Mouse (Mus musculus): ENCODE measurements around the gene Arl16. TPM values are rescaled to one million over a fixed set of nuclear protein-coding genes. Genes with fewer than 3 reads are reported as not detected.

The Arl16 gene
- polyA plus RNA-seq, 1 experiment: not detected

DNA sequence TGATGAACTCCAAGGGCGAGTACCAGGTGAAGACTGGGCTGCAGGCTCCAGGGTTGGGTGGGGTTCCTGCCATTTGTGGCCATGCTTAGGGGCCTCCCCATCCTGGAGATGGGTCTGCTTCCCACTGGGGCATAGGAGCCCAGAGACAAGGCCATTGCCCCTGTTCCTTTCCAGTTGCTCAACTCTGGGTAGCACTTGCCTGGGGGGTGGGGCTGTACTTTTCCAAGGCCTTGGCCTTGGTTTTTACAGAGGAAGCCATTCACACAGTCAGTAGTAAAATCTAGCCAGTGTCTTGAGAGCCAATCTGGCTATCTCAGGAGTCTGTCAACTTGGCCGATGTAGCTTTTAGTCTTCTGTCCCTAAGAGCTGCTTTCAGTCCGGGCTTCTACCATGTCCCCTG is 30.0 kb upstream of the Arl16 start:
- 88% methylated on average over 3 of the region's 3 CpGs for WGBS
- H3K4me3 ChIP-seq (ENCODE audit: insufficient read depth, low read depth, low read length): no peak overlapping the region
- TF ChIP-seq POLR2A (IDR thresholded peaks at IDR 0.05; ENCODE audit: insufficient read depth, low read depth, low read length) (no peak), CTCF (IDR thresholded peaks at IDR 0.05; ENCODE audit: insufficient read depth, low read depth, low read length) (no peak)
- peaks cover 3% of the 10 kb centered on the region; the same call in 1 of the 2 replicates for H3K4me1 ChIP-seq (ENCODE audit: control insufficient read depth, insufficient read depth, low read length)
- no peak overlapping the region for H3K27ac ChIP-seq (ENCODE audit: insufficient read depth, low read depth, low read length)

DNA sequence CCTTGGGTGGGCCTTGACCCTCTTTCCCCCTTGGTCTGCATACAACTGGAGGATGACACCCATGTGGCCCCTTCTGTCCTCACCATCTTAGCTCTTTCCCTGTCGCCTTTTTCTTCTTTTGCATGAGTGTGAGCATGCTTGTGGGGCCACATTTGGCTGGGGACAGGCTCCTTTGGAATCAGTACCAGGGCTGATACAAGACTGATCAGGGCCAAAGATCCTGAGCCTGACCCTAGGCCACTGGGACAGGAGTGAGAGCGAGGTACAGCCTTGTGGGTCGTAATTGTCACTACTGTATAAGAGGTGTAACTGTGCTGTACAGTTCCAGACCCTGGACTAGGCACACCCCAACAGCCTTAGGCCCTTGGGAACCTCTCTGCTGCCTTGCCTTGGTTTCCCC is 26.5 kb upstream of the Arl16 start:
- WGBS: 86% methylated on average over 3 of the region's 3 CpGs
- Histone ChIP-seq H3K4me1 (ENCODE audit: control insufficient read depth, insufficient read depth, low read length) (peaks cover 17% of the 10 kb centered on the region), H3K4me3 (ENCODE audit: insufficient read depth, low read depth, low read length) (no peak overlapping the region), H3K27ac (ENCODE audit: insufficient read depth, low read depth, low read length) (no peak overlapping the region)
- TF ChIP-seq CTCF (IDR thresholded peaks at IDR 0.05; ENCODE audit: insufficient read depth, low read depth, low read length) (no peak), POLR2A (IDR thresholded peaks at IDR 0.05; ENCODE audit: insufficient read depth, low read depth, low read length) (no peak)

DNA sequence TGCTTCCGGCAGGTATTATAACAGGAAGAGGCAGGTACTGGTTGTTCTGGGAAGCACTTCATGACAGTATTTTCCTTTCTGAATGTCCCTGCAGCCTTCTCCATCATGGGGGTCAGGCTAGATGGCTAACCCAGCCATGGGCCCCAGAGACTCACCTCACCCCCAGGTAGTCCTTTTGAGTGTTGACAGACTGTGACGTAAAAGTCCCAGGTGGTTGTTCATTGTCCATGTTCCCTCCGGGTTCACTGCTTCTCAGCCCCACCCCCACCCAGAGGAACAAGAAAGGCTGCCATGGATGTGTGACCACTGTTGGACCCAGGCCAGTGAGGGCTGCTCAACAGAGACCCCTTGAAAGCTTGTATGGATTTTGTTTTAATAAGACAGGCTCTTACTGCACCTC is 25.9 kb upstream of the Arl16 start:
- 42% methylated on average over 3 of the region's 3 CpGs for WGBS
- Histone ChIP-seq H3K27ac (ENCODE audit: insufficient read depth, low read depth, low read length) (no peak overlapping the region), H3K4me3 (ENCODE audit: insufficient read depth, low read depth, low read length) (no peak overlapping the region), H3K4me1 (ENCODE audit: control insufficient read depth, insufficient read depth, low read length) (peaks cover 17% of the 10 kb centered on the region)
- TF ChIP-seq POLR2A (IDR thresholded peaks at IDR 0.05; ENCODE audit: insufficient read depth, low read depth, low read length) (no peak), CTCF (IDR thresholded peaks at IDR 0.05; ENCODE audit: insufficient read depth, low read depth, low read length) (no peak)

DNA sequence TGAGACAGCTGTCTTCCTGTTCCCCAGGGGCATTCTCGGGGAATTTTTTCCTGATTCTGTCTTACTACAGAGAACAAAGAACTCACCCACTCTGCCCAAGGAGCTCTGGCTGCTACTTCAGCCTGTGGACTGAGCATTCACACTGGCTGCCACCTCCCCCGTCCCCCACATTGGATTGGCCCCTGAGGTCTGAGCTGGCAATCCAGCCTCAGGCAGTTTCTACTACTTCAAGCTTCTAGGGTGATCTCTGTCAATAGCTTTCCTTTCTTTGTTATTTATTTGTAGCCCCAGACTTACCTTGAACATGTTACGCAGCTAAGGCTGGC is 25.4 kb upstream of the Arl16 start:
- TF ChIP-seq CTCF (IDR thresholded peaks at IDR 0.05; ENCODE audit: insufficient read depth, low read depth, low read length) (no peak), POLR2A (IDR thresholded peaks at IDR 0.05; ENCODE audit: insufficient read depth, low read depth, low read length) (no peak)
- no peak overlapping the region for H3K4me3 ChIP-seq (ENCODE audit: insufficient read depth, low read depth, low read length)
- peaks cover 17% of the 10 kb centered on the region for H3K4me1 ChIP-seq (ENCODE audit: control insufficient read depth, insufficient read depth, low read length)
- H3K27ac ChIP-seq (ENCODE audit: insufficient read depth, low read depth, low read length): no peak overlapping the region
- 26% methylated on average over 3 of the region's 3 CpGs for WGBS

DNA sequence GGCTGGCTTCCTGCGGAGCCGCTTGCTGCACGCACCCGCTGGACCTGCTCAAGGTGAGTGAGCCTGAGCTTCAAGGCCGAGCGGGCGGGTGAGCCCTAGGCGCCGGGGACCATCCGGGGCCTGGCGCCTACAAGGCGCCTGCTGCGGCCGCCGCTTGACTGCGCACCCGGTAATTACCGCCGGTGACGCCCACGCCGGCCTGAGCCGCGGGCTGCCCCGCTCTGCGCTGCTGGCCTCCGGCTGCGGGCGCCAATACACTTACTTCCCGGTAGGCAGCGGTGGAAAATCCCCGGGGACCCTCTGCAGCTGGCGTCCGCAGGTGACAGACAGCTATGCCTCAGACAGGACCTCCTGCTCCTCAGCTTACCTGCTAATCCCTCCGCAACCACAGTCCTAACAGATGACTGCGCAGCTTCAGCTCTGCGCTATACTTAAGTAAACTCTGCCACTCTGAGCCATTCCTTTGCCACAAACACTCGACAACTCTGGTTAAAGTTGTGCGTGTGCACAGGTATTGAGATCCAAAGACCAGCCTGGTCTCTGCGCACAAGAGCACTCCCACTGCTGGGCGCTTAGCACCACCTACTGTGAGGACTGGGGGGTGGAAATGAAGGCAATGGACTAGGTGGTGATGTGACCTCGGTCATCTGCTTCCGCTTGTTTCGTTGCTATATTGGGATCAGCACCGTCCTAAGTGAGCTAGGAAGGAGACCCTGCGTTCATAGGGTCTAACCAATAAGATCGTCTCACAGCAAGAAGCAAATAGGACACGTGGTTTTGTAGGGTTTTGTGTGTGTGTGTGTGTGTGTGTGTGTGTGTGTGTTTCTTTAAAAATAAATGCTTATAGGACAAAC is 24.8 kb upstream of the Arl16 start:
- TF ChIP-seq POLR2A (IDR thresholded peaks at IDR 0.05; ENCODE audit: insufficient read depth, low read depth, low read length) (no peak), CTCF (IDR thresholded peaks at IDR 0.05; ENCODE audit: insufficient read depth, low read depth, low read length) (no peak)

DNA sequence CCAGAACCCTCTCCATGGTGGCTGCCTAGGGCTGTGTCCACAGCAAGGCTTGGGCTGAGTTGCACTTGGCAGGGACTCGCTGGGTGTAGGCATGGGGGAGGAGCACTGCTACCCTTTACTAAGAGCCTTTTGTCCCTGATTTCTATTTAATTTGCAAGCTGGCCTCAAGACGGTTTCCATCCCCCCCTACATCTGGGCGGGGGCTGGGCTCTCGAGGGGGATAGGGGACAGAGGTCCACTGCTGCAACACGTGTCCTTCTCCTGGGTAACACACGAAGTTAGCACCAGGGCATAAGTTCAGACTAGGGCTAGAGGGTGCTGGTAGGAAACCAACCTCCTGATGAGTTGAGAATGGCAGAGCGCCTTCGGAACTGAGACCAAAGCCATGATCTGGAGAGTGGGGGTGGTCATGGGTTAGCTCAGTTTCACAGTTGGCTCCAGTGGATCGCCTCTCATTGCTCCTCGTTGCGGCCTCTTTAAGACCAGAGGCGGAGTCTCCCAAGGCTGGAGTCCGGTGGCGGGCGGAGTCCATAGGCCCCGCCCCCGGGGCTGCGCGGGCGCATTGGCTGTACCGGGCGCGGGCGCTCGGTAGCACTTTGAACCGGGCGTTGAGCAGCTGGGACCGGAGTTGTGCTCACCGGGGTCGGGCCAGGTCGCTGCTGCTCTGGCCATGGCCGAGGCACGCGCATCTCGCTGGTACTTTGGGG is 24.1 kb upstream of the Arl16 start, which contains the start of gene Slc25a10:
Slc25a10 (plus strand) TSS at position 524 of the 707 bp plus-strand sequence.
- TF ChIP-seq POLR2A (IDR thresholded peaks at IDR 0.05; ENCODE audit: insufficient read depth, low read depth, low read length) (peak; percentile 17; the same call in 1 of the 2 replicates), CTCF (IDR thresholded peaks at IDR 0.05; ENCODE audit: insufficient read depth, low read depth, low read length) (no peak)
- under 1% methylated on average over 35 of the region's 35 CpGs for WGBS

More for the DNA sequence above, 24.8 kb upstream of the Arl16 start:
- H3K4me1 ChIP-seq (ENCODE audit: control insufficient read depth, insufficient read depth, low read length): peaks cover 17% of the 10 kb centered on the region
- under 1% methylated on average over 48 of the region's 48 CpGs for WGBS
- peak overlapping the region; percentile 79 for H3K4me3 ChIP-seq (ENCODE audit: insufficient read depth, low read depth, low read length)
- H3K27ac ChIP-seq (ENCODE audit: insufficient read depth, low read depth, low read length): no peak overlapping the region

DNA sequence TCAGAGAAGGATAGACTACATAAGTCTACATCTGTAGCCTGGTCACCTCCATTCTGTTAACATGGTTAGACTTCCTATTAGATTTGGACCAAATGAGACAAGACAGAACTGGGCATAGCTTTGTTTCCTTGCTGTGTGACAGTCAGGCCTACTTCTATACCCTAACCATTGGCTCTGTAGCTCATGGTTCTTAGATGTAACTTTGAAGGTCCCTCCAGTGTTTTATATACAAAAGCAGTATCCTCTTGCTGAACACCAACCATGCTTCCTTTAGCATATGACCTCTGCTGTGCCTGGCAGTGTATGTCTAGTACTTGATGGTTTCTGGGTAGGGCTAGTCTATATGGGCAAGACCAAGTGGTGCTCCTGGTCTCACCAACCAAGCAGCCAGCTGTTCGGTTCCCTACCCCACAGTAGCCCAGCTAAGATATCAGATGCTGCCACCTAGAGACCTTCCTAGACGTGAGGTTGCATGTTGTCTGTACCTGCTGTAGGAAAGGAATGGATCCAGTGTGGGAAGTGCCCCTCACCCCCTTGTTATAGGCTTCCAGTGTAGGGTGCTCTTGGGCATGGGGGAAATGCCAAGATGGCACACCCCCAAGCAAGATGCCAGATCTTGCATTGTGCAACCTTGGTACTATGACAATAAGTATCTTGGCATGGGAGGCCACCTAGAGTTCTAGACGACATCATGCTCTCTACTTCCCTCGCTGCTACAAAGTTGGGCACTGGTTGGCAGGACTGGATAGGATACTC is 23.1 kb upstream of the Arl16 start:
- 0 out of 2 replicates have a peak overlapping the region, but pooled peaks have one; percentile 14 for H3K27ac ChIP-seq (ENCODE audit: insufficient read depth, low read depth, low read length)
- 24% methylated on average over 4 of the region's 4 CpGs for WGBS
- TF ChIP-seq CTCF (IDR thresholded peaks at IDR 0.05; ENCODE audit: insufficient read depth, low read depth, low read length) (no peak), POLR2A (IDR thresholded peaks at IDR 0.05; ENCODE audit: insufficient read depth, low read depth, low read length) (no peak)

More for the DNA sequence above, 24.1 kb upstream of the Arl16 start, which contains the start of gene Slc25a10:
- H3K27ac ChIP-seq (ENCODE audit: insufficient read depth, low read depth, low read length): peak within 1 kb of the TSS; percentile 43; the same call in 1 of the 2 replicates
- H3K4me3 ChIP-seq (ENCODE audit: insufficient read depth, low read depth, low read length): peak within 1 kb of the TSS; percentile 79
- H3K4me1 ChIP-seq (ENCODE audit: control insufficient read depth, insufficient read depth, low read length): peaks cover 17% of the 10 kb centered on the region

DNA sequence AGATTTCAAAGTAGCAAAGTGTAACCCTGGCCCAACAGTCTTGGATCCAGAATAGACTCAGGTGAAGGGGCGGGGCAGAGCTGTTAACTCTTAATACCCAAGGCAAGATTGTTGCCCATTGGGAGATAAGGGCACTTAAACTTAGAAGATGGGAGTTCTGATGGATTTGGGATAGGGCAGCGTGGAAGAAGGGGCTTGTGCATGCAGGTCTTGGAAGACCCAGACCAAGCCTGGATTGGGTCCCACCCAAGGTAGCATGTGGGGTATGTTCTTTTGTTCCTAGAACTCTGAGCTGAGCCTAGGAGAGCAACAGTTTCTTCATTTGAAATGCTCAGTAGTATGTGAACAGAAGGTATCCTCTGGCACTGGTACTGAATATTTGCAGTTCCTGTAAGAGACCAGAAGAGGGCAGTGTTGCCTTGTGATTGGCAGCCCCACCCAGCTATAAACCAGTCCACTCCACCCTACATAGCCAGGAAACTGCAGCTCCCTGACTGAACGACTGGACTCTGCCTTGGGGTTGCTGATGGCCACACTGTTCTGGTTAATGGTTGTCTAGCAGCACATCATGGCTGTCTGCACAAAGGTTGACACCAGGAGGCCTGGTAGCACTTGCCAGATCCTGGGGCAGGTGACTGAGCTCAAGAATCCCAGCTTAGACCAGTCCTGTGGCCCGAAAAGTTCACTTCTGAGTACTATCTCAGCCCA is 21.8 kb upstream of the Arl16 start:
- 64% methylated on average over 4 of the region's 4 CpGs for WGBS
- Histone ChIP-seq H3K4me1 (ENCODE audit: control insufficient read depth, insufficient read depth, low read length) (peaks cover 23% of the 10 kb centered on the region), H3K4me3 (ENCODE audit: insufficient read depth, low read depth, low read length) (no peak overlapping the region), H3K27ac (ENCODE audit: insufficient read depth, low read depth, low read length) (no peak overlapping the region)
- TF ChIP-seq POLR2A (IDR thresholded peaks at IDR 0.05; ENCODE audit: insufficient read depth, low read depth, low read length) (no peak), CTCF (IDR thresholded peaks at IDR 0.05; ENCODE audit: insufficient read depth, low read depth, low read length) (peak; percentile 33; the same call in 1 of the 2 replicates)

More for the DNA sequence above, 23.1 kb upstream of the Arl16 start:
- no peak overlapping the region for H3K4me3 ChIP-seq (ENCODE audit: insufficient read depth, low read depth, low read length)
- peaks cover 23% of the 10 kb centered on the region for H3K4me1 ChIP-seq (ENCODE audit: control insufficient read depth, insufficient read depth, low read length)
